Mouse (Mus musculus) urinary bladder, adult 2 months (tissue): ENCODE data around the gene Krtap5-2. TPM values are rescaled to one million over a fixed set of nuclear protein-coding genes. Genes with fewer than 3 reads are reported as not detected.
"Not testable (repeated sequence)": the region's sequence is repeated elsewhere in the genome, so short reads cannot be mapped to it uniquely, and the experiment has no call there.

ENCODE experiments used
- DNase-seq: peaks from one replicate; pipeline ENCODE4 v3.0.0; 2022; ENCODE audit warnings: low spot score
- polyA plus RNA-seq: library from polyadenylated mRNA; depleted of rRNA; stranded (reverse); fragments of >200 nt; gene quantifications from 2 replicates; pipeline ENCODE4 v1.2.3, GENCODE M21; 2012; rRNA removed

Gene Krtap5-2
- polyA plus RNA-seq, 1 experiment = not detected

DNA sequence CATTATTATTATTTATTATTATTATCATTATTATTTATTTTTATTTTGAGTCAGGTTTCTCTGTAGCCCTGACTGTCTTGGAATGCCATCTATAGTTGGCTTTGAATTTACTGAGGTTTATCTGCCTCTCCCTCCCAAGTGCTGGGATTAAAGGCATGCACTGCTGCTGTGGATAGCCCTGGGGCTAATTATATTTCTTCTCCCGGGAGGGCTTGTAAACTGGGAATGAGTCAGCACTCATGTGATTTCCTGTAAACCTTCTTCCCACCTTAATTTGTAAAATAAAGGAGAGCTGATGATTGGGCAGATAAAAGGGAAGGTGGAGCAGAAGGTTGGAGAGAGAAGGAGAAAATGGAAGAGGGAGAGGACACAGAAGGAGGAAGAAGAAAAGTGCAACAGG is 35.1 kb downstream of the Krtap5-2 start:
- no peak for DNase-seq

DNA sequence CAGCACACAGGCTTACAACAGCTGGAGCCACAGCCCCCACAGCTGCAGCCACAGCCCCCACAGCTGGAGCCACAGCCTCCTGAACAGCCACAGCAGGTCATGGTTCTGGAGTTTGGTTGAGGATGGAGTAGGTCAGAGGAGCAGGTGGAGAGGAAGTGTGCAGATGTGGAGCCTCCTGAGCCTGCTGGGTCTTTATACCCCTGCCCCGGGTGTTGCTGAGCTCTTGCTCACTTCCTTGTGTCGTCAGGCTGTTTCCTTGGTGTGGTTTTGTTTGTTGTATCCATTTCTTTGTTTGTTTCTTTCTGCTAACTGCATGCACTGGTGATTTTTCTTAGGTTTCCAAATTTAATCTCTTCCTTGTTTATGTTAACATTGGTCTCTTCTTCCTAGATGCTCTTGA is 39.9 kb downstream of the Krtap5-2 start, which contains the start of gene Gm39115:
TSS of gene Gm39115 (minus strand) at position 101 of the 400 bp plus-strand sequence.
- not testable (repeated sequence) for DNase-seq

DNA sequence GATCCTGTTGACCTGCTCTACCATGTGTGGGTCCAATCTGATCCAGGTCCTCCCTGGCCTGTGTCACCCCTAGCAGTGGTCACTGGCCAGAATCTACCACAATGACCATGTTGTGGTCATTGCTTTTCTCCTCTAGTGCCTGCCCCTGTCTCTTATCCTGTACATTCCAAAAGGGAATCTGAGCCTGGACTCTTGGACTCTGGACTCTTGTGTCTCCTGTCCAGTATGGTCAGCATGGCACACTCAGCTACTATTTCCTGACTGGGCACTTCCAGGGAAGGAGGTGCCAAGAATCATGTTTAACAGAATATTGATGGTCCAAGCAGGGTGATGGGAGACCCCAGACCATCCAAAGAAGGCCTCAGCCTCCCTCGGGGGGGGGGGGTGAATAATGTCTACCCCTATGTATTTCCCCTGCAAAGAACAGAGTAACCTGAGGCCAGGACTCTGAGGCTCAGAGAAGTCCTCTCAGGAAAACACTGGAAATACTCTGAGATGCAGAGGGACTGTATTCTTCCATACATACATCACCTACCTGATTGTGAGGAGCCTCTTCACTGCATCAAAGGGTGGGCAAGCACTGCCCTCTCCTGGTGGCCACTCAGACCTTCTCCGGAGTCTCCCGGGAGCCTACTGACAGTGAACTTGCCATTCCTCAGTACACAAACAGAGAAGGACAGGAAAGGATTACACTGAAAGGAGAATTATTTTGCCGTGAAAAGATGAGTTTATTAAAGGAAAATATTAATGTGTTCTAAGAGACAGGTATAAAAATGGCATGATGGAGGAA is 41.4 kb downstream of the Krtap5-2 start:
- no peak for DNase-seq

DNA sequence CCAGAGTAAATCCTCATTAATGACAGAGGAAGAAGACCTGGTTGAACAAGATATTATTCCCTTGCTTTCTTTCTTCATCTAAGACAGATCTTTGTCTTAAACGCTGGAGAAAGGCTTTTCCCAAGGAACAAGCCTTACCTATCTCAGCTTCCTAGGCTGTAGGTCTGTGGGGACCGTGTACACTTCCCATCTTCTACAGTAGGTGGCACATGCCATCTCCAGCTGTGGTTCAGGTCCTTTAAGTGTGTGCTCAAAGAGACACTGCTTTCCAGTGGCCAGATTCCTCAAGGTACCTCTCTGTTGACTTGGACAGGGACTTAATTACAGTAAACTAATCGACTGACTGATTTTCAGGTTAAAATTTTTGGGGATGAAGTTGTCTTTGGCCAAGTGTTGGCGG is 47.0 kb downstream of the Krtap5-2 start:
- no peak for DNase-seq

Other genes with a start within 250 kb of the Krtap5-2 start
- gene Brsk2, start 226.3 kb downstream of the Krtap5-2 start, polyA plus RNA-seq = 0.27 and 0.34 TPM in 2 replicates
- 91.8 and 102 TPM in 2 replicates for gene Mob2, start 114.9 kb downstream of the Krtap5-2 start, polyA plus RNA-seq
- 4.1 and 5.0 TPM in 2 replicates for gene Dusp8, start 80.2 kb downstream of the Krtap5-2 start, polyA plus RNA-seq
- not detected in 2 replicates for gene Gm45618, start 55.3 kb downstream of the Krtap5-2 start, polyA plus RNA-seq
- gene Gm39115, start 40.0 kb downstream of the Krtap5-2 start, polyA plus RNA-seq = not detected in 2 replicates
- not detected in 2 replicates for gene Gm45337, start 31.4 kb downstream of the Krtap5-2 start, polyA plus RNA-seq
- not detected in 2 replicates for gene Gm29735, start 18.9 kb downstream of the Krtap5-2 start, polyA plus RNA-seq
- gene Gm4553, start 10.3 kb downstream of the Krtap5-2 start, polyA plus RNA-seq = not detected in 2 replicates
- gene Gm10153, start 14.4 kb upstream of the Krtap5-2 start, polyA plus RNA-seq = not detected in 2 replicates
- not detected in 2 replicates for gene Krtap5-3, start 25.4 kb upstream of the Krtap5-2 start, polyA plus RNA-seq
- gene Gm7579, start 35.9 kb upstream of the Krtap5-2 start, polyA plus RNA-seq = not detected in 2 replicates
- gene Krtap5-5, start 54.0 kb upstream of the Krtap5-2 start, polyA plus RNA-seq = not detected in 2 replicates
- gene Gm40460, start 65.1 kb upstream of the Krtap5-2 start, polyA plus RNA-seq = not detected in 2 replicates
- not detected in 2 replicates for gene Gm2431, start 82.3 kb upstream of the Krtap5-2 start, polyA plus RNA-seq
- gene Gm4559, start 98.4 kb upstream of the Krtap5-2 start, polyA plus RNA-seq = not detected in 2 replicates
- gene Krtap5-1, start 121.1 kb upstream of the Krtap5-2 start, polyA plus RNA-seq = not detected in 2 replicates
- not detected in 2 replicates for gene Krtap5-4, start 127.5 kb upstream of the Krtap5-2 start, polyA plus RNA-seq
- 35.2 and 36.2 TPM in 2 replicates for gene Ifitm10, start 197.7 kb upstream of the Krtap5-2 start, polyA plus RNA-seq
- 2.0 and 2.2 TPM in 2 replicates for gene Gm49369, start 206.7 kb upstream of the Krtap5-2 start, polyA plus RNA-seq
- 836 and 938 TPM in 2 replicates for gene Ctsd, start 212.0 kb upstream of the Krtap5-2 start, polyA plus RNA-seq